Mouse (Mus musculus) thymus, adult 2 months (tissue): Measurements from ENCODE around the gene Hsd17b12. TPM values are rescaled to one million over a fixed set of nuclear protein-coding genes. Genes with fewer than 3 reads are reported as not detected.

Experiments used
- DNase-seq: peaks from one replicate; pipeline ENCODE4 v3.0.0; 2021
- H3K27ac ChIP-seq: fragments of 200-500 bp; 2 replicates; pipeline ENCODE4 v1.5.1; 2012; ENCODE audit warnings: low read length, control low read depth; ENCODE audit not compliant: control insufficient read depth, insufficient read depth
- H3K27me3 ChIP-seq: fragments of 200-500 bp; 2 replicates; pipeline ENCODE4 v1.6.1; 2012; ENCODE audit warnings: mild to moderate bottlenecking, low read length, moderate library complexity, mixed read lengths; ENCODE audit not compliant: control insufficient read depth, insufficient read depth
- H3K36me3 ChIP-seq: fragments of 200-500 bp; 2 replicates; pipeline ENCODE4 v1.6.1; 2012; ENCODE audit warnings: mild to moderate bottlenecking, low read length, moderate library complexity; ENCODE audit not compliant: control insufficient read depth, insufficient read depth
- H3K4me1 ChIP-seq: fragments of 200-500 bp; replicated peaks from 2 replicates; pipeline ENCODE4 v1.6.1; 2012; ENCODE audit warnings: low read length; ENCODE audit not compliant: control insufficient read depth, insufficient read depth
- H3K4me3 ChIP-seq: fragments of 200-500 bp; 2 replicates; pipeline ENCODE4 v1.5.1; 2012; ENCODE audit warnings: mild to moderate bottlenecking, low read length, control low read depth, moderate library complexity; ENCODE audit not compliant: control insufficient read depth, insufficient read depth
- CTCF ChIP-seq: fragments of 200-500 bp; IDR thresholded peaks from 2 replicates; pipeline ENCODE4 v1.5.1; 2012; ENCODE audit warnings: mild to moderate bottlenecking, control low read depth, low read length, moderate library complexity, borderline replicate concordance; ENCODE audit not compliant: control insufficient read depth, poor library complexity, insufficient read depth; ENCODE audit errors: extremely low read depth
- POLR2A ChIP-seq: fragments of 200-500 bp; IDR thresholded peaks from 2 replicates; pipeline ENCODE4 v1.6.1; 2012; ENCODE audit warnings: mild to moderate bottlenecking, low read length, control low read depth, moderate library complexity; ENCODE audit not compliant: control insufficient read depth, poor library complexity, insufficient read depth; ENCODE audit errors: extremely low read depth
- WGBS: fragments of 180-500 bp; shearing (Covaris S2); methylation state at CpG from one replicate; pipeline ENCODE4 v1.1.7; 2018; 5-methylcytosine and 5-hydroxymethylcytosine counted together
- polyA plus RNA-seq: library from polyadenylated mRNA; depleted of rRNA; stranded (reverse); fragments of >200 nt; gene quantifications from 2 replicates; pipeline ENCODE4 v1.2.3, GENCODE M21; 2012

Hsd17b12 gene
- polyA plus RNA-seq, 1 experiment: 18.5 TPM

DNA sequence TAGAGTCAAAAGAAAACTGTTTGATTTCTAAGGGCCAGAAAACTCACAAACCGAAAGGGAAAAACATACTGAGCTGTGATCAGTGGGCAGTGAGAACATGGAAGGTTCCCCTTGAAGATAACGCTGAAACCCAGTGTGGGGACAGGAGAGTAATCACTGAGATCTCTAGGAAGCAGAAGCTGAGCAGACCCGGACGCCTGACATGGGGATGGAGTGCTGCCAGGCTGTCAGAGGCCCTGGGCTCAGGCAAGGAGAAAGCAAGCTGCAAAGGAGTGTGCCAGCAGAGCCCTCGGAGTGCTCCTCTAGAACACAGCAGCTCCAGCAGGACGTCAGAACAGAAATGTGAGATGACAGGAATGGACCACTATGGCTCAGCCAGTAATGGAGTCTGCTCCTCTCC, 133.1 kb downstream of the Hsd17b12 start:
- no peak overlapping the region for H3K4me3 ChIP-seq
- no peaks in the 10 kb centered on the region for H3K27me3 ChIP-seq
- WGBS: 31% methylated on average over 6 of the region's 6 CpGs
- no peaks in the 10 kb centered on the region for H3K36me3 ChIP-seq
- no peak for DNase-seq
- H3K27ac ChIP-seq: no peak overlapping the region
- TF ChIP-seq CTCF (no peak), POLR2A (no peak)
- no peaks in the 10 kb centered on the region for H3K4me1 ChIP-seq

DNA sequence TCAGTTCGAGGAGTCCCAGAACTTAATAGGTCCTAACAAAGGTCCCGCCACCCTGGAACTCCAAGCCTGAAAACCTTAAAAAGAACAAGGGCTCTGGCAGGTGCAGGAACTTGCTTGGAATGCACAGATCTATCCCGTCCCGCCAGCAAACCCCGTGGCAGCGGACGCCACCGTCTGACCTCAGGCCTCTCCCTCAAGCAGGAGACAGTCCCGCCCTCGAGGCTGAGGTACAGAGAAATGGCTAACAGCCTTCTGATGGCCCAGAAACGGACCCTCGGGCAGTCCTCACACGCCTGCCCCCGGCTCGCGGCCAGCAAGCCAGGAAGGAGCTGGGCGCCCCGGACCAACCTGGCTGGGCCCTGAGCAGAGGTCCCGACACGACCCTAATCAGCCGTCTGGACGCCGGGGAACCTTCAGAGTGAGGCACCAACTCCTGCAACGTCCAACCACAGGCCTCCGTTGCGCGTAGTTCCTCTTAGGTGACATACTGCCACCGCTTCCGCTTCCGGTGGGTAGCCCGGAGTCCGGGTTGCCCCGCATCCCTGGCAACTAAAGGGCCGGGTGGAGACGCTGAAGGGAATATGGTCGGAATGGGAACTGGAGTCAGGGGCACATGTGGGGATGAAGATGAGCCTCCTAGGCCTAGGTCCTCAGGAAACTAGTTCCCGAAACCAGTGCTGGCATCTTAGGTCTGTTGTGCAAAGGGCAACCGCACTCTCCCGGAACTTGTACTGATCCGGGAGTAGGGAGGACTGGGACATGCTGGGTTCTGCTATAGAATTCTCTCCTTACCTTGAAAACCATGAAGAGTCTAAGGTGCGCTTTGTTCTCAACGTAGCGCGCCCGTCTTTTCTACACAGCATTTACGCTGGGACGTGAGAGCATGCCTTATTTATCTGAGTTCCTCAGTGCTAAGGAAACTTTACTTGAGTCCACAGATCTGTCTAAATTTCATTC, 147.2 kb downstream of the Hsd17b12 start, which contains the start of gene Alkbh3:
Gene Alkbh3 (minus strand): TSS at position 473 of the 957 bp plus-strand sequence.
- TF ChIP-seq CTCF (peak; percentile 29; the same call in 1 of the 2 replicates), POLR2A (0 out of 2 replicates have a peak, but pooled peaks have one; percentile 20)
- H3K36me3 ChIP-seq: peaks cover under 1% of the 10 kb centered on the region; the same call in 1 of the 2 replicates
- H3K4me3 ChIP-seq: peak within 1 kb of the TSS; percentile 74
- 6% methylated on average over 47 of the region's 47 CpGs for WGBS
- peak; percentile 91 for DNase-seq
- H3K4me1 ChIP-seq: peaks cover 9% of the 10 kb centered on the region
- no peak within 1 kb of the TSS for H3K27ac ChIP-seq
- H3K27me3 ChIP-seq: no peaks in the 10 kb centered on the region

GRCm38 (mm10) chr2:94002331-94002730, 155.4 kb downstream of the Hsd17b12 start:
- peak; percentile 78 for DNase-seq
- Histone ChIP-seq H3K27me3 (no peaks in the 10 kb centered on the region), H3K4me1 (no peaks in the 10 kb centered on the region), H3K36me3 (peaks cover 33% of the 10 kb centered on the region), H3K4me3 (no peak overlapping the region), H3K27ac (no peak overlapping the region)
- no peak for TF ChIP-seq POLR2A
- WGBS: 5% methylated on average over 2 of the region's 2 CpGs

DNA sequence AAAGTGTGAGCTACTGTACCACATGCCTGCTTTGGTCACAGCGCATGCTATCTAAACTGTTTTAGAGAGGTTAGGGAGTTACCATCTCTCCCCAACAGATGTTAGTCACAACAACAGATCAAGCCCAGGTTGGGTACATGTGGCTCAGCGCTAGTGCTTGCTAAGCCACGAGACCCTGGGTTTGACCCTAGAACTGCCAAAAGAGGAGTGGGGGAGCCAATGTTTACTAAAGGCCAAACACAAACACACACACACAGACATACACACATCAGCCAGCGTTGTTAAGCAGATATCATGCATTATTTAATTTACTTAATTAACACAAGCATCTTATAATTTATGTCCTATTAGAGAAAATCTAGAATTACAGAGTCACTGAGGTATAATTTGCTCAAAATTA, 155.8 kb downstream of the Hsd17b12 start:
- TF ChIP-seq CTCF (no peak), POLR2A (no peak)
- WGBS: 94% methylated on average over 4 of the region's 4 CpGs
- Histone ChIP-seq H3K36me3 (peaks cover 33% of the 10 kb centered on the region), H3K27me3 (no peaks in the 10 kb centered on the region), H3K4me3 (no peak overlapping the region), H3K27ac (no peak overlapping the region), H3K4me1 (no peaks in the 10 kb centered on the region)
- DNase-seq: no peak

- Histone ChIP-seq H3K4me3 (no peak overlapping the region), H3K4me1 (no peaks in the 10 kb centered on the region), H3K27me3 (no peaks in the 10 kb centered on the region), H3K27ac (no peak overlapping the region), H3K36me3 (peaks cover 33% of the 10 kb centered on the region)
- 91% methylated on average over 6 of the region's 6 CpGs for WGBS
- no peak for TF ChIP-seq CTCF
- no peak for TF ChIP-seq POLR2A
- no peak for DNase-seq
Observed at GRCm38 (mm10) chr2:94001411-94001810, 156.4 kb downstream of the Hsd17b12 start.

- DNase-seq: no peak
- H3K36me3 ChIP-seq: peaks cover 60% of the 10 kb centered on the region
- H3K27ac ChIP-seq: no peak within 1 kb of the TSS
- no peaks in the 10 kb centered on the region for H3K4me1 ChIP-seq
- H3K27me3 ChIP-seq: no peaks in the 10 kb centered on the region
- H3K4me3 ChIP-seq: no peak within 1 kb of the TSS
- WGBS: 98% methylated on average over 6 of the region's 6 CpGs
- TF ChIP-seq POLR2A: no peak
- no peak for TF ChIP-seq CTCF
Observed at GRCm38 (mm10) chr2:93996254-93996653, 161.5 kb downstream of the Hsd17b12 start, which contains the start of gene Gm27027. Gm27027 (minus strand) TSS chr2:93996354.
